Mouse (Mus musculus) liver, embryonic 16.5 days (tissue): ENCODE measurements around the gene Klf9. TPM values are rescaled to one million over a fixed set of nuclear protein-coding genes. Genes with fewer than 3 reads are reported as not detected.
A peak's percentile ranks its signal among the peaks of the same experiment; 100 is the strongest.

Experiments used
- ATAC-seq: fragments of 200-750 bp; cut with Nextera tagmentation; 2 replicates; pipeline ENCODE4 v1.8.0; 2017; ENCODE audit warnings: low read depth, mild to moderate bottlenecking, moderate number of reproducible peaks, moderate library complexity
- H3K27ac ChIP-seq: fragments of 300-500 bp; sonication (generic); 2 replicates; pipeline ENCODE4 v1.5.1; 2014; ENCODE audit warnings: mild to moderate bottlenecking, low read length
- H3K27me3 ChIP-seq: fragments of 300-500 bp; sonication (generic); 2 replicates; pipeline ENCODE4 v1.6.1; 2014; ENCODE audit warnings: low read depth, low read length, mixed read lengths; ENCODE audit not compliant: control insufficient read depth, insufficient read depth
- H3K36me3 ChIP-seq: fragments of 300-500 bp; sonication (generic); 2 replicates; pipeline ENCODE4 v1.6.1; 2014; ENCODE audit warnings: mild to moderate bottlenecking; ENCODE audit not compliant: control insufficient read depth, insufficient read depth
- H3K4me1 ChIP-seq: fragments of 300-500 bp; sonication (generic); 2 replicates; pipeline ENCODE4 v1.6.1; 2014; ENCODE audit warnings: low read depth, low read length, mixed read lengths; ENCODE audit not compliant: control insufficient read depth
- H3K4me2 ChIP-seq: fragments of 300-500 bp; sonication (generic); 2 replicates; pipeline ENCODE4 v1.6.1; 2014; ENCODE audit warnings: low read depth, low read length, mixed read lengths
- H3K4me3 ChIP-seq: fragments of 300-500 bp; sonication (generic); 2 replicates; pipeline ENCODE4 v1.5.1; 2014; ENCODE audit warnings: low read depth, mild to moderate bottlenecking, low read length
- H3K9ac ChIP-seq: fragments of 300-500 bp; sonication (generic); 2 replicates; pipeline ENCODE4 v1.6.1; 2014; ENCODE audit warnings: low read depth, low read length
- H3K9me3 ChIP-seq: fragments of 300-500 bp; sonication (generic); replicated peaks from 2 replicates; pipeline ENCODE4 v1.6.1; 2016; ENCODE audit warnings: low read length; ENCODE audit not compliant: control insufficient read depth
- WGBS: fragments of 180-500 bp; shearing (Covaris S2); extraction: QIAGEN DNeasy Blood & Tissue Kit; methylation state at CpG from one replicate; pipeline ENCODE4 v1.1.7; 2014; ENCODE audit not compliant: insufficient replicate concordance; 5-methylcytosine and 5-hydroxymethylcytosine counted together
- polyA plus RNA-seq: library from polyadenylated mRNA; unstranded; fragments of >200 nt; fragmentation: Nextera tagmentation; extraction: Ambion mirVana; gene quantifications from 2 replicates; pipeline ENCODE4 v1.2.1, GENCODE M21; 2015

Gene Klf9
- polyA plus RNA-seq, 1 experiment from 2014 or later = 0.90 TPM

DNA sequence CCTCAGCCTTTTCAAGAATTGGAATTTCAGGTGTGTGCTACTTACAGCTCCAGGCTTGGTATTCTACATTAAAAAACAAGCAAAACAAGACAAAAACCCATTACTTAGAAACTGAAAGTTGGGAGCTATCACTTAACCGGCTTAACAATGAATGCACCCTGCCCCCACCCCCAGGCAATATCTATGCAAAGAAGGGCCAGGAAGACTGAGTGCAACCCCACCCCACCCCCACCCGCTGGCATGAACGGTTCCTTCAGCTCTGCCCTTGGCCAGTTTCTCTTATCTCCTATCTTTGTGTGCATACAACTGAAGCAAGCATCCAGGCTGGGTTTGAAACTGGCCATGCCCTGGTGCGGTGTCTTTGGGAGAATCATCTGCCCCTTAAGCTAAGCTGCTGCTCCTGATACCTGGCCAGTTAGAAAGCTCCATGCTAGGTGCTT is 11.2 kb downstream of the Klf9 start:
- no peaks in the 10 kb centered on the region for H3K27me3 ChIP-seq
- peak overlapping the region; percentile 43 for H3K4me3 ChIP-seq
- H3K4me1 ChIP-seq = peaks cover 32% of the 10 kb centered on the region
- peak overlapping the region; percentile 70 for H3K4me2 ChIP-seq
- peak overlapping the region; percentile 64 for H3K27ac ChIP-seq
- no peaks in the 10 kb centered on the region for H3K9me3 ChIP-seq
- peak overlapping the region; percentile 10 for H3K9ac ChIP-seq
- 4% methylated on average over 4 of the region's 4 CpGs for WGBS
- ATAC-seq = peak; percentile 85
- H3K36me3 ChIP-seq = no peaks in the 10 kb centered on the region

DNA sequence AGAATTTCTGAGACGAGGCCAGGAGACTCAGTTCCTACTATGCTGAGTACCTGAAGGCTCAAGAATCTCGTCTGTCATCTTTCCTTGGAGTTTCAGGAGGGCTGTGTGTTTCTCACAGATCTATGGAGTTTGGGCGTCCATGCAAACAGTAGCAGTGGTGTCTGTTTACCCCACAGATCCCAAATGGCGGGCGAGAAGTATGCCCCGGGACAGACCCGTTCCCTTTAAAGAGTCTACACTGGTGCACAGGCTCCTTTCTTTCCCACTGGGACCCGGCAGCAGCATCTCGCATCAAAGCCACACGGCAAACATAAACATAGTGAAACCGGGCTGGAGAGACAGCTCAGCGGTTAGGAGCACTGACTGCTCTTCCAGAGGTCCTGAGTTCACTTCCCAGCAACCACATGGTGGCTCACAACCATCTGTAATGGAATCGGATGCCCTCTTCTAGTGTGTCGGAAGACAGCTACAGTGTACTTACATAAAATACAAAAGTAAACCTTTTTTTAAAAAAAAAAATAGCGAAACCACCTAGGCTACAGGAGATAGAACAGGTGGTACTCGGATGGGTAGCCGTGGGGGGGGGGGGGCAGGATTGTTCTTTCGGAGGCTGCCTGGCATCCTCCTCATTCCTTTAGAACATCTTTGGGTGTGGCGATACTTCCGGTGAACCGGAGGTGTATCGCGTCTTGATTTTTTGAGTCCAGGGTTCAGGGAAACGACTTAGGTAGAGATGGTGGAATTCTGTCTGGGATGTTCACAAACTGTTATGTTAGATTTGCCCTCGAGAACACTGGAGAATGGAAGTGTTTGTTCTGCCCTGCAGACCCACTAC is 12.0 kb downstream of the Klf9 start:
- Histone ChIP-seq H3K27ac (peak overlapping the region; percentile 6), H3K4me2 (peak overlapping the region; percentile 70), H3K9me3 (no peaks in the 10 kb centered on the region), H3K4me3 (peak overlapping the region; percentile 43), H3K27me3 (no peaks in the 10 kb centered on the region), H3K36me3 (no peaks in the 10 kb centered on the region), H3K4me1 (peaks cover 32% of the 10 kb centered on the region), H3K9ac (0 out of 2 replicates have a peak overlapping the region, but pooled peaks have one; percentile 11)
- ATAC-seq = no peak
- WGBS = 56% methylated on average over 25 of the region's 25 CpGs

DNA sequence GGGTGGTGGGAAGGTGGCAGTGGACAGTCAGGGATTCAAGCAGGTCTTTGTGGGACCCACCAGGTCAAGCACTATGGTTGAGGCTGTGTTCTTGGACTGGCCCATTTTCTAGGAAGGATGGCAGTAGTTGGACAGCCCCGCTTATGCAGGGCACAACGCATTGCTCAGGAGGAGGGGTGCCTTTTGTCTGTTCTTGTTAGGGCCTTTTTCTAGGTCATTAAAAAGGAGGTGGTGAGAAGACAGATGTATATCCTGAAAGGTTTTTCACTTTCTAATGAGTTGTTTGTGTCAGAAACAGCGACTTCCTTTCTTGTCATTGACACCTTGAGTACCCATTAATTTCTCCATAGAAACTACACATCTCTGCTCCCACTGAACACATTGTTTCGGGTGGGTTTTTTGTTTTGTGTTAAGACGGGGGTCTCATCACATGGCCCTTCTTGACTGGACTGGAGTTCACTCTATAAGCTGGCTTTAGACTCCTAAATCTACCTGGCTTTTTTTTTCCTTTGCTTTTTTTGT is 12.6 kb downstream of the Klf9 start:
- Histone ChIP-seq H3K9me3 (no peaks in the 10 kb centered on the region), H3K4me2 (no peak overlapping the region), H3K4me1 (peaks cover 32% of the 10 kb centered on the region), H3K36me3 (no peaks in the 10 kb centered on the region), H3K9ac (no peak overlapping the region), H3K27me3 (no peaks in the 10 kb centered on the region), H3K4me3 (no peak overlapping the region), H3K27ac (no peak overlapping the region)
- WGBS = 69% methylated on average over 5 of the region's 5 CpGs
- no peak for ATAC-seq

DNA sequence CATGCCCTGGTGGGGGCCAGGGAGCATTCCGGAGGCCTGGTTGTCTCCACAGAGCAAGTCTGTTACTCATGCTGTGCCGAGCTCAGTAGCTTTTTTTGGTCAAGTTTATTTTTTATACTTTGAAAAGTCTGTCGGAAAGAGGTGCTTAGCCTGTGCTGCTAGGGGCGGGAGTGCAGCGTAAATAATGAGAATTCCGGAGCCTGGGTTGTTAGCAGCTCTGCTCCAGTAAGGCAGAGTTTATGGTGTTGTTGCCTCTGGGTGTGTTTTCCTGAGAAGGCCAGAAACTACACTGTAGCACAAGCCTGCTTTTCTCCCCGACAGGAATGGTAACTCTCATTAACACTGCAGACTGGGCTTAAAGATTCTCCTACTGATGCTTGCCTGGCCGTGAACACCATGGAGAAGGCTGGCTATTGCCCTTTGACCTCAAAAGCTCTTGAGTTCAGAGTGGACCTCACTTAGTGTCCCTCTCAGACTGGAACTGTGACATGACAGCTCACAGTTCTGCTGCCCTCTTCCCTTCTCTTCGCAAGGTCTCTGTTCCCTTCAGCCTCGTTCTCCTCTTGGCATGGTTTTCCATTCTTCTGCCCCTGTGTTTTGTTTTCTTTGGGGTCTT is 18.9 kb downstream of the Klf9 start:
- H3K36me3 ChIP-seq = no peaks in the 10 kb centered on the region
- no peak overlapping the region for H3K9ac ChIP-seq
- no peaks in the 10 kb centered on the region; the same call in 1 of the 2 replicates for H3K4me1 ChIP-seq
- no peaks in the 10 kb centered on the region for H3K27me3 ChIP-seq
- no peaks in the 10 kb centered on the region for H3K9me3 ChIP-seq
- no peak for ATAC-seq
- H3K27ac ChIP-seq = no peak overlapping the region
- no peak overlapping the region for H3K4me3 ChIP-seq
- no peak overlapping the region for H3K4me2 ChIP-seq
- 74% methylated on average over 10 of the region's 10 CpGs for WGBS

DNA sequence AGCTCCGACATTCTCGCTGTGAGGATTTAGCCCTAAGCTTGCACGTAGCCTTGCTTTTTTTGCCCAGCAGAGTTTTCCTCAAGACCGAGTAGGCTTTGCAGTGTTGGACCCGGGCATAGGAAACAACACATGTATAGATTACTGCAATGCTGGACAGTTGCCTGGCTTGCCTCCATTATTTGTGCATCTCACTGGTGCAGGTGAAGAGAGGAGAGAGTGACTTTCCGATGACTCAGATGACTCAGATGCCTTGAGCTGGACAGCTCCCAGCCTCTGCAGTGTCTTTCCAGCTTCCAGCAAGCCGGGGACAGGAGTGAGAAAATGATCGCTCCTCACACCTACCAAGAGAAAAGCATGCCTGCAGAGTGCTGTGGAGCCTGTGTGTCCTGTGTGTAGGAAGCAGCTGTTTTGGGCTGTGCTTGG is 21.4 kb downstream of the Klf9 start:
- ATAC-seq = no peak
- Histone ChIP-seq H3K36me3 (no peaks in the 10 kb centered on the region), H3K27ac (no peak overlapping the region), H3K27me3 (no peaks in the 10 kb centered on the region), H3K4me2 (no peak overlapping the region), H3K4me3 (no peak overlapping the region), H3K9ac (no peak overlapping the region), H3K4me1 (no peaks in the 10 kb centered on the region), H3K9me3 (no peaks in the 10 kb centered on the region)
- 47% methylated on average over 8 of the region's 8 CpGs for WGBS

DNA sequence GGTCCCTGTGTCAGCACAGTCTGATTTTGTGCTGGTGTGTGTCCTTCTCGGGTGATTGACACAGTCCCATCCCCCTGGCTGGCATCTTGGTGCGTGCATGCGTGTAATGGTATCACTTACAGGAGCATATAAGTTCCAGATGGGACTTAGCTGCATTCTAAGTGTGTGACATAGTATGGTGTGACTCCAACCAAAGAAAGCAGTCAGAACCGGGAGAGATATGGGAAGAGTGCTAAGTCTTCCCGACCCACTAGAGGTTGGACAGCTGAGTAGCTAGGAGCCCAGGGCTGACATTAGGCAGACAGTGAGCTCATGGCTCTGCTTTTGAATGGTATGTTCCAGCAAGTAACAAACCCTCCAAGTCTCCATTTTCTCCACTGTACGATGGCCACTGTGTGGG is 21.9 kb downstream of the Klf9 start:
- Histone ChIP-seq H3K4me2 (no peak overlapping the region), H3K4me3 (no peak overlapping the region), H3K9ac (no peak overlapping the region), H3K4me1 (no peaks in the 10 kb centered on the region), H3K9me3 (no peaks in the 10 kb centered on the region), H3K27ac (no peak overlapping the region), H3K27me3 (no peaks in the 10 kb centered on the region), H3K36me3 (no peaks in the 10 kb centered on the region)
- no peak for ATAC-seq
- WGBS = 77% methylated on average over 6 of the region's 6 CpGs

DNA sequence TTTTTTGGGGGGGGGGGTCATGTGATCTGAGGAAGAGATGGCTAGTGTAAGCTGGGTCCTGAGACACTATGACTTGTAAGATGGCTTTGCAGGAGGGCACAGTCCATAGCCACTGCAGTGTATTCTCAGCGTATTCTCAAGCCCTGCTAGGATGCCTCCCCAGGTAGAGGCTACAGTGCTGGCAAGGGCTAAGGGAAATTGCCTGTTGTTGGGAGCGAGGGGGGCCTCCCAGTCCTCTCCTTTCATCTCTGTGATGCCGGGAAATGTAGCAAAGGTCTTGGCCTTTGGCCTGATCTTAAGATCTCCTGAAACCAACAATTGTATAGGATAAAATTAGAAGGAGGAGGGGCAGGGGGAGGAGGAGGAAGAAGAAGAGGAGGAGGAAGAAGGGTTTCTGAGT is 22.3 kb downstream of the Klf9 start:
- Histone ChIP-seq H3K9me3 (no peaks in the 10 kb centered on the region), H3K36me3 (no peaks in the 10 kb centered on the region), H3K27me3 (no peaks in the 10 kb centered on the region), H3K4me2 (no peak overlapping the region), H3K27ac (no peak overlapping the region), H3K9ac (no peak overlapping the region), H3K4me3 (no peak overlapping the region), H3K4me1 (no peaks in the 10 kb centered on the region)
- whole genome bisulfite sequencing = 66% methylated on average over 3 of the region's 3 CpGs
- ATAC-seq = no peak

DNA sequence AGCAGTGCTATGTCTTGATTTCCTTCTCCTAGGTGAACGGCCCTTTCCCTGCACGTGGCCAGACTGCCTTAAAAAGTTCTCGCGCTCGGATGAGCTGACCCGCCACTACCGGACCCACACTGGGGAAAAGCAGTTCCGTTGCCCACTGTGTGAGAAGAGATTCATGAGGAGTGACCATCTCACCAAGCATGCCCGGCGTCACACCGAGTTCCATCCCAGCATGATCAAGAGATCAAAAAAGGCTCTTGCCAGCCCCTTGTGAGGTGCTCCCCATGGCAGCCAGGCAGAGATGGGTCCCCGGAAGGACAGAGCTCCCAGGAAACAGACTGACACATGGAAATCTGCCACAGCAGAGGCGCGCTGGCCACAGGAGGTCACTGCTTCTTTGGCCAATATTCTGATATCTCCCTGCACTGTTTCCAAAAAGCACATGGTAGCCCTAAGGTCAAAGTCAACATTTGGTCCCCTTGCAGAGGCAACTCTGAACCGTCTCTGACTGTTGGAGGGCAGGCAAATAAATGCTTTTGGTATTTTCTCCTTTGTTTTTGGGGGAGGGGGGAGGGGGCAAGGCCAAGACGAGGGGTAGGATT is 23.7 kb downstream of the Klf9 start:
- 83% methylated on average over 16 of the region's 16 CpGs for WGBS
- no peaks in the 10 kb centered on the region for H3K27me3 ChIP-seq
- H3K4me3 ChIP-seq = no peak overlapping the region
- no peak for ATAC-seq
- H3K36me3 ChIP-seq = no peaks in the 10 kb centered on the region
- H3K9me3 ChIP-seq = no peaks in the 10 kb centered on the region
- H3K4me2 ChIP-seq = no peak overlapping the region
- no peak overlapping the region for H3K27ac ChIP-seq
- no peaks in the 10 kb centered on the region for H3K4me1 ChIP-seq
- no peak overlapping the region for H3K9ac ChIP-seq
